Mouse (Mus musculus) WW6 (cell line): ENCODE measurements at regions not wholly inside any gene's neighbourhood (a gene's known extent, or its start where the extent isn't known, plus 50 kb on each side); places are given as distances from the start of the nearest gene placed in this dataset.

Experiments used
- DNase-seq: peaks from one replicate; pipeline ENCODE4 v3.0.0-alpha.2; 2013; ENCODE audit warnings: low read depth, low spot score

- DNase-seq, result no peak
These were observed 126.0 kb upstream of the Adra1b start for GRCm38 (mm10) chr11:44027046-44027445.

GRCm38 (mm10) chr11:44046083-44046482 is 145.1 kb upstream of the Adra1b start:
- no peak for DNase-seq

DNA sequence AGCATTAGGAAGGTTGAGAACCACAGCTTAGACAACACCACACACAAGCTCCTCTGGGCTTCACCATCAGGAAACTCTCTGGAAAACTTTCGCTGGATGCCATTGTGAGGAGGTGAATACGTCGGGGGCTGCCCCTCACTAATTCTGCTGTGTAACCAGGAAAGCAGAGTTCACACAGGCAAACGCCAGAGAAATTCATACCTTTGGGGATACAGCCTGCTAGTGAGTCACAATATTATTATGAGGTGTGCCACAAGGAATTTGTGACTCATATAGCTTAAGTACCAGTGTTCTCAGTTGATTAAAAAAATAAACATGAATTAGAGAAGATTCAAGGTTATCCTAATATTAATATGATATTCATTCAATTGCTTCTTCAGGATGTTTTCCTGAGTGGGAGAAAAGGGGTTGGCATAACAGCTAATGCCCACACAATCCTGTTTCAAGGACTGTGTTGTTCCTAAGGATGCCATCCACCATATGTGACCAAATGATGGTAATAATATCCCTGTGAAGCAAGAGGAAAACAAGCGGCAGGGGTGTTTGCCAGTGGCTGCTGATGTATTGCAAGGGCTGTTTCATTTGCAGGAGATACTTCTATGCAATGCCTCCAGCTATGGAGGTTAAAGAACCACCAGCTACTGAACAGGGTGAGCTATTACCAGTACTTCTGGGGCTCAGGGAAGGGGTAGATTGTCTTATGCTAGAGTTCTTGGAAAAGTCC is 148.4 kb upstream of the Adra1b start:
- no peak for DNase-seq

DNA sequence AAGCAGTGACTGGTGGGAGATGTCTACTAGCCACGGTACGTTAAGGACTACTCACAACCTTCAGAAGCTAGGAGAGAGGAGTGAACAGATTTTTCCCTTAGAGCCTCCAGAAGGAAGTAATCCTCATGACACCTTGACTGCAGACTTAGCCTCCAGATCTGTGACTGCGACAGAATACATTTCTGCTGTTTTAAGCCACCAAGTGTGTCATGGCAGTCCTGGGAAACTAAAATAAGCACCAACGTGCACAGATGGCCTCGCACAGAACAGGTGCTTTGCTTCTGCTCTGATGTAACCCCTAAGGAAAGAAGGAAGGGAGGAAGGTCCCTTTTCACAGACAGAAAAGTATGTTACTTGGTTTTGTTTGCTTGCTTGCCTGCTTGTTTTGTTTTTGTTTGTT is 151.5 kb upstream of the Adra1b start:
- no peak for DNase-seq

GRCm38 (mm10) chr11:44062446-44062845 is 161.4 kb upstream of the Adra1b start:
- DNase-seq, result no peak

GRCm38 (mm10) chr11:44066176-44066575 is 165.2 kb upstream of the Adra1b start:
- no peak for DNase-seq

DNA sequence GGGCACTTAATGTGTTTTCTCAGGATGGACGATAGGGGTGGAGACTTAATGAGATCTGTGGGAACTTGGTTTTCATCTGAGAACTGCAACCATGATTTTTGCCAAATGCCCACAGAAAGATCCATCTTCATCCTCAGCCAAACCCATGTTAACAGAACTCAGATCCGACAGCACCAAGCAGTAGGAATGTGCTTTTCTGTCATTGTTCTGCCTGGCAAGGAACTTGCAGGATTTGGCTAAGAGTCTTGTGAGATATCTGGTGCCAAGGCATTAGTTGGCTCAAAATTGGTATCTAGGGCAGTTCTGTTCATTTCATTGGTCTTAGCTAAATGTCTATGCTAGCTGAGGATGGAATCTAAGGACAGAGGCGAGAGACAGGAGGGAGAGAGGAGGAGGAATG is 182.7 kb upstream of the Adra1b start:
- no peak for DNase-seq

DNA sequence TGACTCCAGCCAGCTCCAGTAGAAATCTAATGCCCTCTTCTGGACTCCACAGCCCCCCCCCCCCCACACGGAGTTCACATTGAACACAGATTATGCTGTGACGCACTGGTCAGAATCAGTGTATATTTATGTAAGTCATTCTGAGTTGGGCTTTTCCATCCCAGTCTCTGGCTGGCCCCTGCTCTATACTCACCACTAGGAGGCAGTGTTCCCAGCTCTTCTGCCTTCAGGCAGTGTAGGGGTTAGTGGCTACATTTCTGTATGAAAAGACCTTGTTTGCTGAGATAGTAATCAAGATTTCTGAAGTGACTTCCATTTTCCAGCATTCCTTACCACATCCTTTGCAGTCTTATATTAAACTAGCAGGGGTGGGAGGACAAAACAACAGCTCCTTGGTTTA is 185.9 kb upstream of the Adra1b start:
- peak; percentile 18 for DNase-seq

- no peak for DNase-seq
These were observed 188.5 kb upstream of the Adra1b start for GRCm38 (mm10) chr11:44089514-44089913.

DNA sequence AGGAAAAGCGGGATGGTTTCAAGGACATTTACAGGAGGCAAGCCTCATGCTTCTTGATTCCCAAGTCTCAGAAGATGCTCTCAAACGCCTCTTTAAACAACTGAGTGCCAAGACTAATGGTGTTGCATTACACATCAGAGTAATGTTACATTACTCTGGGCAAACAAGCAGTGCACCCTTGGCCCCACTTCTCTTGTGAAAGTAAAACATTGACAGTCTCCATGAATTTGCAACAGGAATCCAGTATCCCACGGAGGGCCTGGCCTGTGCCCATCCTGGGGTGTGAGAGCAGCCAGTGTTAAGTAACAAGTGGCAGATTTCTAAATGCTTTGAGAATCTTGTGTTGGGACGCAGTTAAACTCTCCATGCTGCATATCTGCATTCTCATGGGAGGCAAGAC is 194.3 kb upstream of the Adra1b start:
- DNase-seq, result no peak

GRCm38 (mm10) chr11:44103188-44103840 is 202.3 kb upstream of the Adra1b start:
- DNase-seq, result no peak

GRCm38 (mm10) chr11:44103841-44104191 is 202.8 kb upstream of the Adra1b start:
- DNase-seq, result no peak

DNA sequence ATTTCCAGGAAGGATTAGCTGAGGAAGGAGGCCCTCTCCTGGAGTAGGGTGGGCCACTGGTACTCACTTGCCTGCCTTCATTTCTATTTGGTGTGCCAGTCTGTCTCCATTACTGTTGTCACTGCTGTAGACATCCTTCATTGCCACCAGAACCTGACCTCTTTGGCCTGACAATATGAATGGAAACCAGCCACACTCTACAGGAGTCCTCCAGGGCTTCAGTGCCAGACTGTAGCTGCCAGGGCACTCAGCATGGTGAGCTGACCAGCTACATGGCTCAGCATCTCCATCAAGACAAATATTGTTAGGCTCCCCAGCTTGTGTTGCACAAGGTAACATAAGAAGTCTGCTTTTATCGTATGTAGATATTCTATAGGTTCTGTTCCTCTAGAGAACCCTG is 205.2 kb upstream of the Adra1b start:
- no peak for DNase-seq

- no peak for DNase-seq
These were observed 210.5 kb upstream of the Adra1b start for GRCm38 (mm10) chr11:44111525-44111924.

- no peak for DNase-seq
These were observed 226.1 kb upstream of the Adra1b start for GRCm38 (mm10) chr11:44127088-44127487.

DNA sequence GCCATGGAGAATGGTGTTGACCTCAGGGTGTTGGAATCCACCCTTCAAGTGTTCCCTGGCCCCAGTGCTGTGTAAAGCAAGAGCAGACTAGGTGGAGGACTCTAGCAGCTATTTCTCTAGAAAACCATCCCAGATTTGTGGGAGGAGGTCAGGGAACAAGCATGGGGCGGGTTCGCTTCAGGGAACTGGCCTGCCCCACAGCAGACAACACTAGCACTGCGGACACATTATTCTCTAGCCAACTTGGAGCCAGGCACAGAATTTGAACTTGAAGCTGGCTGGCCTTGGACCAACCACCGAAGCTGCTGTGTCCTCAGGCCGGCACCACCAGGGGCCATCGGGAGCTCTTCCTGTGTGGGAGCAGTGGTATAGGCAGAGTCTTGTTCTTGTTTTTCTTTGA is 227.5 kb upstream of the Adra1b start:
- no peak for DNase-seq

DNA sequence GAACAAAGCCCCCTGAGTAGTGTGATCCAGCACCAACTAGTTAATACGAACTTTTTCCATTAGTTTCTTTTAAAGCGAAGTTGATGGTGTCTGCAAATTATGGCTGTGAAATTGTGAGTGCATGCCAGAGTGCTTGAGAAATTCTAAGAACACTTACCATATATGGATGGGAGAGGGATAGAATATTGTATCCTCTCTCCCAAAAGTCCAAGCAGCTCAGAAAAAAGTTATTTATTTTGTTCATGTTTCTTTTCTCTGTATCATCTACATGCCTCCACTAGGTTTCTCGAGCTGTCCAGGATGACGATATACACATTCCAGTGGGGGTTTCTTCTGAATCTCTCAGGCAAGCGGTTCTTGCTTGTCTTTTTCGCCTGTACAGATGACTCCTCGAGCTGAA is 232.2 kb upstream of the Adra1b start:
- DNase-seq, result no peak

- DNase-seq, result no peak
These were observed 235.0 kb upstream of the Adra1b start for GRCm38 (mm10) chr11:44136024-44136423.

GRCm38 (mm10) chr11:44142996-44143395 is 242.0 kb upstream of the Adra1b start:
- no peak for DNase-seq

- DNase-seq, result no peak
These were observed 243.5 kb upstream of the Adra1b start for GRCm38 (mm10) chr11:44144477-44144876.

DNA sequence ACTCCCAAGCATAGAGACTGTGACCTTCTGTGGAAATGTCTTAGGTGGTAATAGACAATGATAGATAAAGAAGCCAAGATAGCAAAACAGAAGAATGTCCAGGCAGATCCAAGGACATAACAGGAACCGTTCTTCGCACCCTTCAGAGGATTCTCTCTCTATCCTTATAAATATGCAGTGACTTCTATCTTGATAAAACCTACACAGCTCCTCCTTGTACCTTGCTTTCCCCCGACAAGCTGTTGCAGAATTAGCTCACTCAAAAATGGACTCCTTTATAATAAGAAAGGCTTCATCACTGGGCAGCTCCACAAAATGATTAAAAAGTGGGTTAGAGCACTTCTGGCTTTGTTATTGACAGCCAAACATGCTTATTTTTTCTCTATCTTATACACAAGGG is 245.4 kb upstream of the Adra1b start:
- no peak for DNase-seq

DNA sequence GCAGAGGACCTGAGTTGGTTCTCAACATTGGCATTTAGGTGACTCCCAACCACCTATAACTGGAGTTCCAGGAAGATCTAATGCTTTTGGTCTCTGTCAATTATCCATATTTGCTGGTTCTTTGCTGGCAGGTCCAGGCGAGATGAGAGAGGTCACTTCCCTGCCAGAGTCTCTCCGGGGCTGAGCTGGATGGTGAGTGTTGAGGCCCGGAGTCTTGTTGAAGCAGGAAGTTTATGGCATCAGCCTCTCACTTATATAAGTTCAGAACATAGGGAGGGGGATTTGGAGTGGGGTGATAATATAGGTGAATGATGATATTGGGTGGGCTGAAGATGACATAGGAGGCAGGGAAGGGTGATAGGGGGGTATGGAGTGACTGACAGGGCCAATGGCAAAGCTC is 246.3 kb upstream of the Il12b start:
- DNase-seq, result no peak

GRCm38 (mm10) chr11:44155591-44155990 is 244.3 kb upstream of the Il12b start:
- no peak for DNase-seq

GRCm38 (mm10) chr11:44156081-44156480 is 243.8 kb upstream of the Il12b start:
- no peak for DNase-seq
